Mouse (Mus musculus) cerebellum, adult 2 months (tissue): ENCODE measurements at regions not wholly inside any gene's neighbourhood (a gene's known extent, or its start where the extent isn't known, plus 50 kb on each side); places are given as distances from the start of the nearest gene placed in this dataset.

Experiments used
- DNase-seq, 2 experiments: peaks; one replicate each; pipeline ENCODE4 v3.0.0; 2021
- H3K27ac ChIP-seq: fragments of 200-500 bp; 2 replicates; pipeline ENCODE4 v1.5.1; 2012; ENCODE audit warnings: low read length, control low read depth, inconsistent platforms; ENCODE audit not compliant: insufficient read depth
- H3K27me3 ChIP-seq: fragments of 200-500 bp; 2 replicates; pipeline ENCODE4 v1.6.1; 2012; ENCODE audit warnings: inconsistent platforms, mild to moderate bottlenecking, low read length, moderate library complexity; ENCODE audit not compliant: control insufficient read depth, insufficient read depth
- H3K4me1 ChIP-seq: fragments of 200-500 bp; 2 replicates; pipeline ENCODE4 v1.6.1; 2011; ENCODE audit warnings: low read length; ENCODE audit not compliant: control insufficient read depth, insufficient read depth
- H3K4me3 ChIP-seq: fragments of 200-500 bp; replicated peaks from 2 replicates; pipeline ENCODE3; 2011; ENCODE audit warnings: mild to moderate bottlenecking, low read depth, low read length, control low read depth; ENCODE audit not compliant: insufficient read depth
- CTCF ChIP-seq: fragments of 200-500 bp; IDR thresholded peaks from 2 replicates; pipeline ENCODE4 v1.5.1; 2011; ENCODE audit warnings: low read depth, mild to moderate bottlenecking, control low read depth, low read length, moderate library complexity, borderline replicate concordance; ENCODE audit not compliant: insufficient read depth
- POLR2A ChIP-seq: fragments of 200-500 bp; IDR thresholded peaks from 2 replicates; pipeline ENCODE4 v1.6.1; 2011; ENCODE audit warnings: low read length, control low read depth, borderline replicate concordance; ENCODE audit not compliant: insufficient read depth
- WGBS: fragments of 180-500 bp; shearing (Covaris S2); methylation state at CpG from one replicate; pipeline ENCODE4 v1.1.7; 2018; 5-methylcytosine and 5-hydroxymethylcytosine counted together

GRCm38 (mm10) chr12:107807634-107808033 is 195.8 kb downstream of the Bcl11b start:
- WGBS = 2% methylated on average over 11 of the region's 11 CpGs
- Histone ChIP-seq H3K4me1 (peaks cover 7% of the 10 kb centered on the region; the same call in 1 of the 2 replicates), H3K27ac (no peak overlapping the region), H3K4me3 (no peak overlapping the region), H3K27me3 (no peaks in the 10 kb centered on the region)
- peak; percentile 77 to 91 for DNase-seq
- TF ChIP-seq CTCF = no peak
- no peak for TF ChIP-seq POLR2A

GRCm38 (mm10) chr12:107808158-107808715 is 195.2 kb downstream of the Bcl11b start:
- peak in 1 of 2 experiments; percentile 9 for DNase-seq
- Histone ChIP-seq H3K27ac (no peak overlapping the region), H3K4me3 (no peak overlapping the region), H3K4me1 (peaks cover 7% of the 10 kb centered on the region; the same call in 1 of the 2 replicates), H3K27me3 (no peaks in the 10 kb centered on the region)
- 57% methylated on average over 9 of the region's 9 CpGs for WGBS
- TF ChIP-seq CTCF (no peak), POLR2A (no peak)

GRCm38 (mm10) chr12:107811231-107811630 is 192.2 kb downstream of the Bcl11b start:
- TF ChIP-seq CTCF = no peak
- no peak for TF ChIP-seq POLR2A
- Histone ChIP-seq H3K27me3 (no peaks in the 10 kb centered on the region), H3K27ac (no peak overlapping the region), H3K4me1 (peaks cover 7% of the 10 kb centered on the region; the same call in 1 of the 2 replicates), H3K4me3 (no peak overlapping the region)
- 87% methylated on average over 5 of the region's 5 CpGs for WGBS
- no peak for DNase-seq

- DNase-seq = no peak
- Histone ChIP-seq H3K27ac (no peak overlapping the region), H3K27me3 (no peaks in the 10 kb centered on the region), H3K4me1 (peaks cover 4% of the 10 kb centered on the region; the same call in 1 of the 2 replicates), H3K4me3 (no peak overlapping the region)
- WGBS = 63% methylated on average over 14 of the region's 14 CpGs
- TF ChIP-seq CTCF (no peak), POLR2A (no peak)
Observed at GRCm38 (mm10) chr12:107812549-107813335, 190.7 kb downstream of the Bcl11b start.

GRCm38 (mm10) chr12:107814926-107815325 is 188.5 kb downstream of the Bcl11b start:
- 88% methylated on average over 7 of the region's 7 CpGs for whole genome bisulfite sequencing

GRCm38 (mm10) chr12:107823768-107824394 is 179.5 kb downstream of the Bcl11b start:
- Histone ChIP-seq H3K27me3 (no peaks in the 10 kb centered on the region), H3K27ac (no peak overlapping the region), H3K4me1 (no peaks in the 10 kb centered on the region), H3K4me3 (no peak overlapping the region)
- TF ChIP-seq CTCF (no peak), POLR2A (no peak)
- no peak for DNase-seq
- WGBS = 90% methylated on average over 5 of the region's 5 CpGs

More at GRCm38 (mm10) chr12:107814926-107815325, 188.5 kb downstream of the Bcl11b start:
- DNase-seq = no peak
- Histone ChIP-seq H3K27ac (no peak overlapping the region), H3K4me3 (no peak overlapping the region), H3K4me1 (no peaks in the 10 kb centered on the region), H3K27me3 (no peaks in the 10 kb centered on the region)
- TF ChIP-seq POLR2A (no peak), CTCF (no peak)

GRCm38 (mm10) chr12:107825921-107826320 is 177.5 kb downstream of the Bcl11b start:
- TF ChIP-seq POLR2A (no peak), CTCF (no peak)
- H3K4me1 ChIP-seq = no peaks in the 10 kb centered on the region
- 87% methylated on average over 4 of the region's 4 CpGs for WGBS
- H3K4me3 ChIP-seq = no peak overlapping the region
- no peak overlapping the region for H3K27ac ChIP-seq
- no peak for DNase-seq
- no peaks in the 10 kb centered on the region for H3K27me3 ChIP-seq
